7 mouse cellular contexts compared by ENCODE assay signal in genomic region chr1:193263955-193264598, GRCm38 (mm10). TPM values are rescaled to one million over a fixed set of nuclear protein-coding genes. Genes with fewer than 3 reads are reported as not detected.
DNase-seq lines count a peak whose midpoint lies in the region; ATAC-seq and TF ChIP-seq lines count a peak whose summit lies in the region.

Gene Hsd11b1, minus strand, starts transcription at chr1:193264075.

- H3K27me3 ChIP-seq in intestine, postnatal 0 days (replicated peaks; ENCODE audit: control insufficient read depth, insufficient read depth, low read length) = no peaks in the 10 kb centered on the region
- no peaks in the 10 kb centered on the region for H3K27me3 ChIP-seq in kidney, embryonic 16.5 days (ENCODE audit: insufficient read depth, low read length)

- ATAC-seq in intestine, postnatal 0 days = no peak
- ATAC-seq in kidney, embryonic 16.5 days (ENCODE audit: low FRiP score, low TSS enrichment) = no peak

- H3K4me1 ChIP-seq in intestine, postnatal 0 days (replicated peaks; ENCODE audit: control insufficient read depth, insufficient read depth, low read length) = no peaks in the 10 kb centered on the region; the same call in 1 of the 2 replicates
- H3K4me1 ChIP-seq in kidney, embryonic 16.5 days (ENCODE audit: insufficient read depth, low read length) = 0 out of 2 replicates have a peak, but pooled peaks cover 4% of the 10 kb centered on the region

- H3K36me3 ChIP-seq in intestine, postnatal 0 days (ENCODE audit: control insufficient read depth, insufficient read depth) = no peaks in the 10 kb centered on the region
- no peaks in the 10 kb centered on the region for H3K36me3 ChIP-seq in kidney, embryonic 16.5 days (ENCODE audit: insufficient read depth, low read length)

- peak; percentile 43 for DNase-seq in kidney, adult 9 months
- DNase-seq in kidney, postnatal 36 days = no peak
- no peak for DNase-seq in adrenal gland, postnatal 14 days
- peak in 1 of 2 experiments; percentile 17 for DNase-seq in layer of hippocampus, postnatal 25 days (ENCODE audit: extremely low spot score in 1 of 2, low spot score in 1 of 2)
- peak; percentile 18 to 36 for DNase-seq in spleen, adult 18-20 months

- WGBS in intestine, postnatal 0 days = 72% methylated on average over 5 of the region's 5 CpGs
- 70% methylated on average over 5 of the region's 5 CpGs for WGBS in kidney, embryonic 16.5 days

- no peak within 1 kb of the TSS for H3K27ac ChIP-seq in intestine, postnatal 0 days (ENCODE audit: low read depth, low read length)
- H3K27ac ChIP-seq in kidney, embryonic 16.5 days (ENCODE audit: low read length) = no peak within 1 kb of the TSS

- no peaks in the 10 kb centered on the region for H3K9me3 ChIP-seq in intestine, postnatal 0 days (ENCODE audit: control insufficient read depth)
- H3K9me3 ChIP-seq in kidney, embryonic 16.5 days (ENCODE audit: low read length) = no peaks in the 10 kb centered on the region

- H3K4me2 ChIP-seq in intestine, postnatal 0 days (replicated peaks; ENCODE audit: low read depth) = no peak within 1 kb of the TSS
- H3K4me2 ChIP-seq in kidney, embryonic 16.5 days (replicated peaks; ENCODE audit: low read depth, low read length) = no peak within 1 kb of the TSS

- no peak for TF ChIP-seq CTCF in intestine, postnatal 0 days (IDR thresholded peaks at IDR 0.05; ENCODE audit: low read depth)

- H3K4me3 ChIP-seq in intestine, postnatal 0 days (ENCODE audit: low read depth, low read length) = no peak within 1 kb of the TSS
- no peak within 1 kb of the TSS for H3K4me3 ChIP-seq in kidney, embryonic 16.5 days (ENCODE audit: low read length)

- no peak within 1 kb of the TSS for H3K9ac ChIP-seq in intestine, postnatal 0 days (ENCODE audit: low read depth, low read length)
- H3K9ac ChIP-seq in kidney, embryonic 16.5 days (replicated peaks; ENCODE audit: low read length) = no peak within 1 kb of the TSS

RNA-seq across cellular contexts. Expression of gene Hsd11b1, which starts in this region (rescaled TPM):
- total RNA-seq in adrenal gland, postnatal 14 days (2021) = 26.4 and 82.7 TPM in 2 replicates
- total RNA-seq in layer of hippocampus, postnatal 25 days (2021) = 10 to 100 TPM; 47.4 to 53.4 TPM
- polyA plus RNA-seq in intestine, postnatal 0 days (2015; fragmentation: Nextera tagmentation; extraction: Ambion mirVana) = 2.7 and 3.2 TPM in 2 replicates
- 2.6 and 4.6 TPM in 2 replicates for polyA plus RNA-seq in kidney, embryonic 16.5 days (2015; fragmentation: Nextera tagmentation; extraction: Ambion mirVana)

Comparison
In these comparisons a context has a peak if more than half of its experiments do, and no peak if none do; other contexts are left out.
1. DNase-seq: peak in kidney, adult 9 months (single experiment) and spleen, adult 18-20 months (2 of 2); none in kidney, postnatal 36 days (0 of 2) and adrenal gland, postnatal 14 days (single experiment).